Mouse (Mus musculus): Measurements from ENCODE around the gene Ttyh2. TPM values are rescaled to one million over a fixed set of nuclear protein-coding genes. Genes with fewer than 3 reads are reported as not detected.

Ttyh2 gene
- polyA plus RNA-seq, 1 experiment from 2014 or later: 23.7 TPM

- Histone ChIP-seq H3K9ac (replicated peaks) (no peak overlapping the region), H3K27me3 (ENCODE audit: insufficient read depth, low read length) (no peaks in the 10 kb centered on the region), H3K27ac (ENCODE audit: low read depth) (no peak overlapping the region), H3K36me3 (replicated peaks; ENCODE audit: insufficient read depth, low read length) (peaks cover 8% of the 10 kb centered on the region; the same call in 1 of the 2 replicates), H3K4me3 (ENCODE audit: low read depth, low read length) (no peak overlapping the region), H3K4me1 (ENCODE audit: insufficient read depth) (no peaks in the 10 kb centered on the region), H3K4me2 (ENCODE audit: low read depth, low read length) (no peak overlapping the region), H3K9me3 (ENCODE audit: low read length) (no peaks in the 10 kb centered on the region)
- ATAC-seq (no peak), DNase-seq (no peak)
- WGBS (ENCODE audit: insufficient replicate concordance): 64% methylated on average over 12 of the region's 12 CpGs
- TF ChIP-seq EP300 (IDR thresholded peaks at IDR 0.05; ENCODE audit: low read depth) (no peak), CTCF (IDR thresholded peaks at IDR 0.05; ENCODE audit: low read depth) (no peak)
These were observed 24.3 kb downstream of the Ttyh2 start for GRCm38 (mm10) chr11:114699511-114699910.

- Histone ChIP-seq H3K36me3 (replicated peaks; ENCODE audit: insufficient read depth, low read length) (no peaks in the 10 kb centered on the region; the same call in 1 of the 2 replicates), H3K27me3 (ENCODE audit: insufficient read depth, low read length) (no peaks in the 10 kb centered on the region), H3K27ac (ENCODE audit: low read depth) (no peak overlapping the region), H3K9ac (replicated peaks) (no peak overlapping the region), H3K9me3 (ENCODE audit: low read length) (no peaks in the 10 kb centered on the region), H3K4me3 (ENCODE audit: low read depth, low read length) (no peak overlapping the region), H3K4me1 (ENCODE audit: insufficient read depth) (no peaks in the 10 kb centered on the region), H3K4me2 (ENCODE audit: low read depth, low read length) (no peak overlapping the region)
- 62% methylated on average over 15 of the region's 15 CpGs for WGBS (ENCODE audit: insufficient replicate concordance)
- TF ChIP-seq EP300 (IDR thresholded peaks at IDR 0.05; ENCODE audit: low read depth) (no peak), CTCF (IDR thresholded peaks at IDR 0.05; ENCODE audit: low read depth) (no peak)
- ATAC-seq (no peak), DNase-seq (no peak)
These were observed 27.2 kb downstream of the Ttyh2 start for GRCm38 (mm10) chr11:114702311-114702995.

GRCm38 (mm10) chr11:114702996-114703361 lies 27.7 kb downstream of the Ttyh2 start:
- H3K36me3 ChIP-seq (replicated peaks; ENCODE audit: insufficient read depth, low read length): peaks cover 4% of the 10 kb centered on the region; the same call in 1 of the 2 replicates
- H3K9ac ChIP-seq (replicated peaks): no peak overlapping the region
- H3K4me3 ChIP-seq (ENCODE audit: low read depth, low read length): no peak overlapping the region
- H3K9me3 ChIP-seq (ENCODE audit: low read length): no peaks in the 10 kb centered on the region
- TF ChIP-seq EP300 (IDR thresholded peaks at IDR 0.05; ENCODE audit: low read depth) (no peak), CTCF (IDR thresholded peaks at IDR 0.05; ENCODE audit: low read depth) (no peak)
- H3K27me3 ChIP-seq (ENCODE audit: insufficient read depth, low read length): no peaks in the 10 kb centered on the region
- DNase-seq (no peak), ATAC-seq (no peak)
- 61% methylated on average over 6 of the region's 6 CpGs for WGBS (ENCODE audit: insufficient replicate concordance)
- H3K4me1 ChIP-seq (ENCODE audit: insufficient read depth): no peaks in the 10 kb centered on the region
- H3K4me2 ChIP-seq (ENCODE audit: low read depth, low read length): no peak overlapping the region
- H3K27ac ChIP-seq (ENCODE audit: low read depth): no peak overlapping the region

GRCm38 (mm10) chr11:114704071-114704913 lies 29.1 kb downstream of the Ttyh2 start:
- Histone ChIP-seq H3K4me3 (ENCODE audit: low read depth, low read length) (no peak overlapping the region), H3K9me3 (ENCODE audit: low read length) (no peaks in the 10 kb centered on the region), H3K27me3 (ENCODE audit: insufficient read depth, low read length) (no peaks in the 10 kb centered on the region), H3K9ac (replicated peaks) (no peak overlapping the region), H3K27ac (ENCODE audit: low read depth) (no peak overlapping the region), H3K36me3 (replicated peaks; ENCODE audit: insufficient read depth, low read length) (peaks cover 4% of the 10 kb centered on the region; the same call in 1 of the 2 replicates), H3K4me2 (ENCODE audit: low read depth, low read length) (no peak overlapping the region), H3K4me1 (ENCODE audit: insufficient read depth) (no peaks in the 10 kb centered on the region)
- no peak for TF ChIP-seq EP300 (IDR thresholded peaks at IDR 0.05; ENCODE audit: low read depth)
- TF ChIP-seq CTCF (IDR thresholded peaks at IDR 0.05; ENCODE audit: low read depth): no peak
- no peak for ATAC-seq
- WGBS (ENCODE audit: insufficient replicate concordance): 68% methylated on average over 22 of the region's 22 CpGs
- no peak for DNase-seq

- no peak for DNase-seq
- 52% methylated on average over 5 of the region's 5 CpGs for WGBS (ENCODE audit: insufficient replicate concordance)
These were observed 31.1 kb downstream of the Ttyh2 start for GRCm38 (mm10) chr11:114706358-114706757.

GRCm38 (mm10) chr11:114711393-114711792 lies 36.2 kb downstream of the Ttyh2 start:
- no peak overlapping the region for H3K9ac ChIP-seq (replicated peaks)
- WGBS (ENCODE audit: insufficient replicate concordance): 79% methylated on average over 3 of the region's 3 CpGs
- TF ChIP-seq CTCF (IDR thresholded peaks at IDR 0.05; ENCODE audit: low read depth) (no peak), EP300 (IDR thresholded peaks at IDR 0.05; ENCODE audit: low read depth) (no peak)
- H3K9me3 ChIP-seq (ENCODE audit: low read length): no peaks in the 10 kb centered on the region
- ATAC-seq: no peak
- H3K4me3 ChIP-seq (ENCODE audit: low read depth, low read length): no peak overlapping the region
- no peak overlapping the region for H3K4me2 ChIP-seq (ENCODE audit: low read depth, low read length)
- H3K4me1 ChIP-seq (ENCODE audit: insufficient read depth): no peaks in the 10 kb centered on the region
- peaks cover 6% of the 10 kb centered on the region; the same call in 1 of the 2 replicates for H3K36me3 ChIP-seq (replicated peaks; ENCODE audit: insufficient read depth, low read length)
- H3K27me3 ChIP-seq (ENCODE audit: insufficient read depth, low read length): no peaks in the 10 kb centered on the region
- H3K27ac ChIP-seq (ENCODE audit: low read depth): no peak overlapping the region
- no peak for DNase-seq

More at GRCm38 (mm10) chr11:114706358-114706757, 31.1 kb downstream of the Ttyh2 start:
- no peak overlapping the region for H3K27ac ChIP-seq (ENCODE audit: low read depth)
- H3K27me3 ChIP-seq (ENCODE audit: insufficient read depth, low read length): no peaks in the 10 kb centered on the region
- no peaks in the 10 kb centered on the region for H3K4me1 ChIP-seq (ENCODE audit: insufficient read depth)
- ATAC-seq: no peak
- no peaks in the 10 kb centered on the region for H3K9me3 ChIP-seq (ENCODE audit: low read length)
- no peak overlapping the region for H3K4me2 ChIP-seq (ENCODE audit: low read depth, low read length)
- no peak overlapping the region for H3K9ac ChIP-seq (replicated peaks)
- TF ChIP-seq EP300 (IDR thresholded peaks at IDR 0.05; ENCODE audit: low read depth) (no peak), CTCF (IDR thresholded peaks at IDR 0.05; ENCODE audit: low read depth) (no peak)
- peaks cover 4% of the 10 kb centered on the region; the same call in 1 of the 2 replicates for H3K36me3 ChIP-seq (replicated peaks; ENCODE audit: insufficient read depth, low read length)
- H3K4me3 ChIP-seq (ENCODE audit: low read depth, low read length): no peak overlapping the region

All from liver, postnatal 0 days (tissue).